Mouse (Mus musculus) bone marrow macrophage, adult 2 months (primary cell): ENCODE results near the gene Trim50.

Experiments
- CTCF ChIP-seq: IDR thresholded peaks from 2 replicates; pipeline ENCODE4 v1.5.1; 2012; ENCODE audit warnings: low read depth, mild to moderate bottlenecking, low read length, moderate library complexity
- POLR2A ChIP-seq: IDR thresholded peaks from 2 replicates; pipeline ENCODE4 v1.6.1; 2012; ENCODE audit warnings: mild to moderate bottlenecking, low read depth, low read length, borderline replicate concordance

GRCm38 (mm10) chr5:135306321-135306965 is 46.7 kb upstream of the Trim50 start:
- TF ChIP-seq CTCF, result no peak
- no peak for TF ChIP-seq POLR2A
